Mouse (Mus musculus) hindbrain, embryonic 16.5 days (tissue): ENCODE measurements at regions not wholly inside any gene's neighbourhood (a gene's known extent, or its start where the extent isn't known, plus 50 kb on each side); places are given as distances from the start of the nearest gene placed in this dataset.

Source experiments
- ATAC-seq: fragments of 200-750 bp; cut with Nextera tagmentation; 2 replicates; pipeline ENCODE4 v1.8.0; 2017; ENCODE audit warnings: moderate TSS enrichment, moderate library complexity
- H3K27ac ChIP-seq: fragments of 300-500 bp; sonication (generic); 2 replicates; pipeline ENCODE4 v1.5.1; 2014; ENCODE audit warnings: low read depth, mild to moderate bottlenecking, control low read depth, low read length, moderate library complexity
- H3K27me3 ChIP-seq: fragments of 300-500 bp; sonication (generic); replicated peaks from 2 replicates; pipeline ENCODE4 v1.6.1; 2014; ENCODE audit warnings: low read length; ENCODE audit not compliant: control insufficient read depth, insufficient read depth
- H3K36me3 ChIP-seq: fragments of 300-500 bp; sonication (generic); 2 replicates; pipeline ENCODE4 v1.6.1; 2014; ENCODE audit warnings: mild to moderate bottlenecking, low read length, moderate library complexity, mixed read lengths; ENCODE audit not compliant: control insufficient read depth, insufficient read depth
- H3K4me1 ChIP-seq: fragments of 300-500 bp; sonication (generic); 2 replicates; pipeline ENCODE4 v1.6.1; 2014; ENCODE audit warnings: low read depth, low read length; ENCODE audit not compliant: control insufficient read depth, insufficient read depth
- H3K4me2 ChIP-seq: fragments of 300-500 bp; sonication (generic); 2 replicates; pipeline ENCODE4 v1.6.1; 2014; ENCODE audit warnings: mild to moderate bottlenecking, low read length, control low read depth, moderate library complexity
- H3K4me3 ChIP-seq: fragments of 300-500 bp; sonication (generic); 2 replicates; pipeline ENCODE4 v1.5.1; 2014; ENCODE audit warnings: mild to moderate bottlenecking, low read length, control low read depth, moderate library complexity
- H3K9ac ChIP-seq: fragments of 300-500 bp; sonication (generic); 2 replicates; pipeline ENCODE4 v1.6.1; 2014; ENCODE audit warnings: low read depth, mild to moderate bottlenecking, control low read depth, low read length, moderate library complexity
- H3K9me3 ChIP-seq: fragments of 300-500 bp; sonication (generic); 2 replicates; pipeline ENCODE4 v1.6.1; 2014; ENCODE audit warnings: mild to moderate bottlenecking, low read length, moderate library complexity; ENCODE audit not compliant: control insufficient read depth
- whole genome bisulfite sequencing: fragments of 180-500 bp; shearing (Covaris S2); extraction: QIAGEN DNeasy Blood & Tissue Kit; methylation state at CpG from one replicate; pipeline ENCODE4 v1.1.7; 2014; 5-methylcytosine and 5-hydroxymethylcytosine counted together

GRCm38 (mm10) chr2:57828284-57828683 lies 169.4 kb upstream of the Galnt5 start:
- Histone ChIP-seq H3K4me3 (no peak overlapping the region), H3K9me3 (no peaks in the 10 kb centered on the region), H3K27ac (no peak overlapping the region), H3K27me3 (no peaks in the 10 kb centered on the region), H3K4me1 (no peaks in the 10 kb centered on the region), H3K36me3 (no peaks in the 10 kb centered on the region), H3K9ac (no peak overlapping the region), H3K4me2 (no peak overlapping the region)
- ATAC-seq: no peak
- 70% methylated on average over 2 of the region's 2 CpGs for WGBS

- Histone ChIP-seq H3K4me3 (no peak overlapping the region), H3K27me3 (no peaks in the 10 kb centered on the region), H3K9me3 (no peaks in the 10 kb centered on the region), H3K27ac (no peak overlapping the region), H3K4me2 (no peak overlapping the region), H3K4me1 (no peaks in the 10 kb centered on the region), H3K36me3 (no peaks in the 10 kb centered on the region), H3K9ac (no peak overlapping the region)
- WGBS: 49% methylated on average over 12 of the region's 12 CpGs
- no peak for ATAC-seq
Observed at GRCm38 (mm10) chr2:57832565-57833355, 164.9 kb upstream of the Galnt5 start.

GRCm38 (mm10) chr2:57845135-57845534 lies 152.5 kb upstream of the Galnt5 start:
- no peaks in the 10 kb centered on the region for H3K9me3 ChIP-seq
- H3K36me3 ChIP-seq: no peaks in the 10 kb centered on the region
- peaks cover 4% of the 10 kb centered on the region; the same call in 1 of the 2 replicates for H3K4me1 ChIP-seq
- 62% methylated on average over 1 of the region's 1 CpGs for WGBS
- no peak overlapping the region for H3K9ac ChIP-seq
- no peaks in the 10 kb centered on the region for H3K27me3 ChIP-seq
- H3K4me3 ChIP-seq: no peak overlapping the region
- no peak for ATAC-seq
- H3K4me2 ChIP-seq: no peak overlapping the region
- H3K27ac ChIP-seq: no peak overlapping the region

- H3K9ac ChIP-seq: no peak overlapping the region
- WGBS: 40% methylated on average over 4 of the region's 4 CpGs
- no peak overlapping the region for H3K4me3 ChIP-seq
- H3K36me3 ChIP-seq: no peaks in the 10 kb centered on the region
- no peak overlapping the region for H3K27ac ChIP-seq
- no peaks in the 10 kb centered on the region for H3K27me3 ChIP-seq
- no peak overlapping the region for H3K4me2 ChIP-seq
- peaks cover 4% of the 10 kb centered on the region; the same call in 1 of the 2 replicates for H3K4me1 ChIP-seq
- no peaks in the 10 kb centered on the region for H3K9me3 ChIP-seq
- no peak for ATAC-seq
Observed at GRCm38 (mm10) chr2:57847707-57848106, 150.0 kb upstream of the Galnt5 start.

- 0 out of 2 replicates have a peak overlapping the region, but pooled peaks have one; percentile 39 for H3K27ac ChIP-seq
- no peak overlapping the region for H3K9ac ChIP-seq
- peaks cover 4% of the 10 kb centered on the region; the same call in 1 of the 2 replicates for H3K4me1 ChIP-seq
- H3K4me2 ChIP-seq: no peak overlapping the region
- no peaks in the 10 kb centered on the region for H3K9me3 ChIP-seq
- WGBS: 33% methylated on average over 4 of the region's 4 CpGs
- no peak overlapping the region for H3K4me3 ChIP-seq
- no peaks in the 10 kb centered on the region for H3K36me3 ChIP-seq
- 0 out of 2 replicates have a peak, but pooled peaks have one; percentile 65 for ATAC-seq
- no peaks in the 10 kb centered on the region for H3K27me3 ChIP-seq
Observed at GRCm38 (mm10) chr2:57849338-57850057, 148.2 kb upstream of the Galnt5 start.

GRCm38 (mm10) chr2:57850058-57850400 lies 147.7 kb upstream of the Galnt5 start:
- H3K9me3 ChIP-seq: no peaks in the 10 kb centered on the region
- H3K4me1 ChIP-seq: peaks cover 4% of the 10 kb centered on the region; the same call in 1 of the 2 replicates
- H3K4me2 ChIP-seq: no peak overlapping the region
- no peaks in the 10 kb centered on the region for H3K27me3 ChIP-seq
- 12% methylated on average over 5 of the region's 5 CpGs for WGBS
- peak; percentile 65; the same call in 1 of the 2 replicates for ATAC-seq
- H3K4me3 ChIP-seq: no peak overlapping the region
- H3K27ac ChIP-seq: 0 out of 2 replicates have a peak overlapping the region, but pooled peaks have one; percentile 39
- no peaks in the 10 kb centered on the region for H3K36me3 ChIP-seq
- no peak overlapping the region for H3K9ac ChIP-seq

- peaks cover 3% of the 10 kb centered on the region for H3K4me1 ChIP-seq
- ATAC-seq: no peak
- WGBS: 61% methylated on average over 14 of the region's 14 CpGs
- H3K36me3 ChIP-seq: no peaks in the 10 kb centered on the region
- no peak overlapping the region for H3K4me3 ChIP-seq
- H3K9me3 ChIP-seq: no peaks in the 10 kb centered on the region
- no peaks in the 10 kb centered on the region for H3K27me3 ChIP-seq
- H3K4me2 ChIP-seq: no peak overlapping the region
- H3K27ac ChIP-seq: no peak overlapping the region
- H3K9ac ChIP-seq: no peak overlapping the region; the same call in 1 of the 2 replicates
Observed at GRCm38 (mm10) chr2:57856524-57857107, 141.1 kb upstream of the Galnt5 start.

- Histone ChIP-seq H3K9ac (no peak overlapping the region), H3K27ac (no peak overlapping the region), H3K4me3 (no peak overlapping the region), H3K9me3 (no peaks in the 10 kb centered on the region), H3K36me3 (no peaks in the 10 kb centered on the region), H3K27me3 (no peaks in the 10 kb centered on the region), H3K4me2 (no peak overlapping the region), H3K4me1 (no peaks in the 10 kb centered on the region)
- 79% methylated on average over 1 of the region's 1 CpGs for WGBS
- no peak for ATAC-seq
Observed at GRCm38 (mm10) chr2:57865289-57865688, 132.4 kb upstream of the Galnt5 start.

- H3K27ac ChIP-seq: no peak overlapping the region
- ATAC-seq: no peak
- H3K4me1 ChIP-seq: no peaks in the 10 kb centered on the region
- H3K9ac ChIP-seq: no peak overlapping the region
- no peaks in the 10 kb centered on the region for H3K27me3 ChIP-seq
- H3K36me3 ChIP-seq: no peaks in the 10 kb centered on the region
- H3K4me3 ChIP-seq: no peak overlapping the region
- no peaks in the 10 kb centered on the region for H3K9me3 ChIP-seq
- H3K4me2 ChIP-seq: no peak overlapping the region
- 87% methylated on average over 2 of the region's 2 CpGs for WGBS
Observed at GRCm38 (mm10) chr2:57868046-57868445, 129.6 kb upstream of the Galnt5 start.
